Mouse (Mus musculus): ENCODE measurements at regions not wholly inside any gene's neighbourhood (a gene's known extent, or its start where the extent isn't known, plus 50 kb on each side); places are given as distances from the start of the nearest gene placed in this dataset.
A peak's percentile ranks its signal among the peaks of the same experiment; 100 is the strongest.
"Not testable (repeated sequence)": the region's sequence is repeated elsewhere in the genome, so short reads cannot be mapped to it uniquely, and the experiment has no call there.

DNA sequence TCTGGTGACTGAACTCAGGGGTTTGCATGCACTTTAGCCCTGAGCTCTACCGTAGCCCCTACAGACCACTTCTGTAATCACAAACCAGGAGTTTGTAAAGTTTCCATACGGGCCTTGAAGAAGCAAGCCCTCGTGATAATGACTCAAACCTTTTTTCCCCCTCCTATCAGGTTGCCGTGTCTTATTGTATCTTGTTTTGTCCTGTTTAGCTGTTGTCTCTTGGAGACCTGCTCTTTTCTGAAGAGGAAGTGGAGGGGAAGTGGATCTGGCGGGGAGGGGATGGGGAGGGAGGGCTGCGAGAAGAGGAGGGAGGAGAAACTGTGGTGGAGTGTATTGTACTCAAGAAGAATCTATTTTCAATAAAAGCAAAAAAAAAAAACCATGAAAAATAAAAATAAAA lies 87.0 kb downstream of the Fam43a start:
- DNase-seq: no peak

DNA sequence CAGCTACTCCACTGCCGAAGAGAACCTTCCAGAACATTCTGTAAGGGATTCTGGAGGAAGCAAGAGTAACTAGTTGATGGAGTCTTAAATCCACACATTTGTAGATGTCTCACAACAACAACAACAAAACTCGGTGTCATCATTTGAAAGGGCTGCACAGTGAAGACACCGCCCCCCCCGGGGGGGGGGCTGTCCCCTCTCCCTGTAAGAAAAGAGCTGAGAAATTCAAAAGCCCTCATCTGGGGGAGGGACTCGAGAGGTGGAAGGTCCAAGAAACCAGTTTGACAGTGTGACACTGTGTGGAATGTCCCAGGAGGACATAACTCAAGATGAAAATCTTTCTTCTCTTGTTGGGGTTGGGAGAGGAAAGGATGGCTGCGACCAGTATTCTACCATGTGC lies 87.7 kb downstream of the Fam43a start:
- no peak for DNase-seq

DNA sequence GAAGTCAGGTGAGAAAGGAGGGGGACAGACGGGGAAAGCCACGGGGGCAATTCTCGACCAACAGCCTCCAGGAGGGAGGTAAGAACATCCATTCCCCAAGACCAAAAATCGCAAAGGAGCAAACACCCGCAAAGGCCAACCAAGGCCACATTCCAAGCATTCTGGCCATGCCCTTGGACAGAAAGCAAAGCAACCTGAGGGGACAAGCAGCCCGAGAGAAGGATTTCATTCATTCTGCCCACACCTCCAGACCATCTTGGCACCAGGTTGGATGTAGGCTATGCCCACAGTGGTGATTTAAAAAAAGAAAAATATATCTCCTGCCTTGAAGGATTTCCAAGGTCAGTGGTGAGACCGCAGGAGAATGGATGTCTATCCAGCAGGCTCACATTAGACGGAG lies 88.2 kb downstream of the Fam43a start:
- peak in 1 of 2 experiments; percentile 25 for DNase-seq

DNA sequence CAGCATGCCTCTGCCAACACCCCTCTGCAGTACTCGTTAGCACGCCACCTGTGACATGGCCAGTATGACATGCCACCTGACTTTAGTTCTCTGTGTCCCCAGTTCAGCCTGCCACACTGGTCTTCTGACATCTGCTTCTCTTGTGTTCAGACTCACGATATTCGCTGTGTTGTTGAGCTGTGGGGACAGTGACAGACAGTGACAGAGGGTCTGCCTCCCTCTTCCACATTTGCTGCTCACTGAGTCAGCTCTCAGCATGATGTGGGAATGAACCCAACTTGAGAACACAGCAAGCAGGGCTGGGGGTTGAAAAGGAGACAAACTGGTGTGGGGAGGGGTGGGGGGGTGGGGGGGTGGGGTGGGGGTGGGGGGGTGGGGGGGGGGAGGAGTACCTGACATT lies 91.0 kb downstream of the Fam43a start:
- no peak for DNase-seq

DNA sequence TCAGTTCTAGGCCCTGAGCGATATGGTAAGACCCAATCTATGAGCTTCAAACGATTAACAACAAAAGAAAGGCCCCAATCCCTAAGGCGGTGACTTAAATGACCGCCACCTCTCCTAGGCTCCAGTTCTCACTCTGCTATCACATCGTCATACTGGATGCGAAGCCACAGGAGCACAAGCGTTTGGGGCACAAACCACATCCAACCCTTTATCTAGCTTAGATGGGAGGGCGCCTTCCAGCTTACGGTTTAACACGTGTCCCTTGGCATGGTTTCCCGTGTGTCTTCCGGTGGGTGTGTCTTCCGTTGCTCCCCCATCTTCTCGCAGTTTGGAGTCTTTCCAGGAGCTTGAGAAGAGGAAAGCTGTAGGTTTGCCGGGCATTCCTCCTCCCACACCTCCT lies 92.4 kb downstream of the Fam43a start:
- peak in 1 of 2 experiments; percentile 16 for DNase-seq

DNA sequence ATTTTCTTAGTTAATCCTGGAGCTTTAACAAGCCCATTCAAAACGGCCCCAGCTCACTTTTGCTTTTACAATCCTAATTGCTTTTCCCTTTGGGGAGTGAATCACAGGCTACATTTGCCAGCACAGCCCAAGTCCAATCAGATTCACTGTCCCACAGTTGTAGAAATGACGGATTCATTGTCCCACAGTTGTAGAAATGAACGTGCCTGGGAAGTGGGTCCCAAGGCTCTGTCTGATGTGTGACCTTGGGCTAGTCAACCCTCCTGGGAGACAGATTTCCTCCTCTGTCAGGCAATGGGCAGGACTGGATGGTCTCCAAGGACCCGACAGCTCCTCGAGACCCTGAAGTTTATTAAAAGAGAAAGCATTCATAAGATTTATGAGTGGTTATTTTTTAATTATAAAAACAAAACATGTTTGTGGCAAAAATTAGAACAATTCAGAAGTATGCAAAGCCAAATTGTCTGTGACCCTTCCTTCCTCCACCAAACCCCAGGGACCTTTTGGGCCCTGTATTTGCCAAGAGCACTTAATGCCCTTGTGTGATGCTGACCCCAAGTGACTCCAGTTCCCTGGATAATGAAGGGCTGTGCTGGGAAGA lies 93.1 kb downstream of the Fam43a start:
- peak; percentile 39 to 52 for DNase-seq

DNA sequence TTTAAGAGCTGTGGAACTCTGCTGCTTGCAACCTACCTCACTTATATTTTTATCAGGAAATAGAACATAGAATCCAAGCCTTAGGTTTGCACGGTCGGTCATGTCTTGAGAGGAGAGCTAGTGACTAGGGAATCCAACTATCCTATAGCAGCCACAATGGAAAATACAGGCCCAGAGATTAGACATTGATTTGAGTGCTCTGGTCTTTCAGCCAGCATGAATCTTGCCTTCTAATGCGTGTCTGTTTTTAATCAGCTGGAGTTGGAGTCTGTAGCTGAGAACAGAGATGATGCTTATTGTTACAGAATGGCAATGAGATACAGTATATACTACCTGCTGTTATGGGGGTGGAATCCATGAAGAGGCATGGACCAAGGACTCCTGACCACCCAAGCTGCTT lies 93.7 kb downstream of the Fam43a start:
- no peak for DNase-seq

DNA sequence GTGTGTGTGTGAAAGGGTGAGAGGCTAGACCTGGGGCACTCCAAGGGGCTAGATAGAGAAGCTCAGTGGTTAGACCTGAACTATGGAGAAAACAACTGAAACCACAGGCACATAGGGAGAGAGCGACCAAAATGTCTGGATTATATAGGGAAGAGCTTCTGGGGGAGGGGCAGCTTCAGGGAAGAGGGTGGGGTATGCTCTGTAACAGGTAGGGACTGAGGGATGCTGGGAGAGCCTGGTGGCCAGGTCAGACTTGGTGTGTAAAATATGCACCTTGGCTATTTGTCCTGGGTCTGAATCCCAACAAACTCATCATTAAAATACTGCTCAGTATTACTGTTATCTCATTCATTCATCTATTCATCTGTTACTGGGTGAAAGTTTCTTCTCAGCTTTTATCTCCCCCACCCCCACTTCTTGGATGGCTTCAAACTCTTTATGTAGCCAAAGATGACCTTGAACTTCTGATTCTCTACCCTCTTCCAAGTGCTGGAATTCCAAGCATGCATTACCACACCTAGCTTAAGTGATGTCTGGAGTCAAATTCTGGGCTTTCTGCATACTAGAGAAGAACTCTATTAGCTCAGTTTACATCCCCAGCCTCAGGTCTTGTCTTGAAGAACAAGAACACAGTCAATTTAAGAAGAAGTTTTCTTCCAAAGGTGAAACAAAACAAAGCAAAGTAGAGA lies 94.5 kb downstream of the Fam43a start:
- DNase-seq: no peak

DNA sequence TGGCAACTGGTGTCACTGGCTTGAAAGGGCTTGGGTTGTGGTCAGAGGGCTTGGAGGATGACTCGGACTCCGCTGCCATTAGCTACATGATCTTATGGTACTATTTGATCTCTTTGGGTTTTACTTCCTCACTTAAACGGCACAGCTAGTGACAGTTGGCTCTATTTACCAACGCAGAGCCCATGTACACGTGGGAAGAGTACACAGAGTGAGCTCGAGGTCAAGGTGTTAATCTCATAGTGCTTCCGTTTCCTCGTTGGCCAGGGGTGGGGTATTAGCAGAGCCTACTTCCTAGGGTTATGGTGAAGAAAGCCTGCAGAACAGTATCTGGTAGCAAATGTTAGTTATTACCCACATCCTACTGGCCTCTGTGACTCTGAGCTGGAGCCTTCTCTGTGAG lies 96.2 kb downstream of the Fam43a start:
- DNase-seq: no peak

DNA sequence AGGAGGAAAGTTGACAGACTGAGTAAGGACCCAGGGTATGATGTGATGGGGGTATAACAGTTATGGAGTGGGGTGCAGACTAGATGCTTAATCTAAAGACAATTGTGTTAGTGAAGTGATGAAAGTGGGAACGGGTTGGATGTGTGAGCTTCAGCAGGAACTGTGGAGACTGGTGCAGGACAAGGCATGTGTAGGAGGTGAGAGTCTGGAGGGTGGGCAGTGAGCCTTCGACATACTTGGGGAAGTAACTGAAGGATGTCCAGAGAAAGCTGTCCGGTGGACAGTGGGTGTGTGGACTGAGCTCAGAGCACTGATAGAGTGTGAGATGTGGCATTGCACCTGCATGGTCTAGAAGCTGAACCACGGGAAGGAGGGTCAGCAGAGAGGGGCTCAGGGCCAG lies 97.7 kb downstream of the Fam43a start:
- DNase-seq: no peak

DNA sequence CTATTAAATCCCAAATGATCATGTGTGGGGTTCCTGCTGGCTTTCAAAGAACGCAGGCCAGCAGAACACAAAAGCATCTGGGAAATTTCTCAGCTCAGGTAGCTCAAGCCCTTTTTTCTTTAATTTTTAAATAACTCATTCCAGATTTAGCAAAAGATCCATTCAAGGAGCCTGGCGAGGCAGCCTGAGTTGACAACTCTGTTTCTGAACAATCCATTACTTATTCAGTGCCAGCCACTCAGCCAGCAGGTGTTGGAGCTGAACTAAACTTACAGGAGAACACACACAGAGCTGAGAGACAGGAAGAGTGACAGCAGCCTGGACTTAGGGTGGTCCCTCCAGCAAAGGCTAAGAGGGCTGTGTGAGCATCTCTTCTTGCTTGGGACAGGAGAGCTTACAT lies 98.3 kb downstream of the Fam43a start:
- DNase-seq: no peak

DNA sequence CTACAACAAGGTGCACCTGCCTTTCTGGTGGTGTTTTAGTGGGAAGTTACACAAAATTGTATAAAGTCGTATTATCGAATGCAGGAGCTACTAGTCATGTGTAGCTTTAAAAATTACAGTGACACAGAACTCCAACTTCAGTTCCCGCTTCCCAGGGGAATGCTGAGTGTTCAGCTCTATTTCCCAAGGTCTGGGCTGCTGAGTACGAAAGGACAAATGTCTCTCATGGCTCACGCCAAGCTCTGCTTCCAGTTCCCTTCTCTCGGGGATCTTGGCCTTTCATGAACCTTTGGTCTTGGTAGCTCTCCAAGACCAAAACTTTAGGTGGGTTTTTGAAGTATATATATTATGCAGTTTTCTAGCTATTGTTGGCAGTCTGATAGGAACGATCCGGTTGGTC lies 104.3 kb downstream of the Fam43a start:
- DNase-seq: no peak

DNA sequence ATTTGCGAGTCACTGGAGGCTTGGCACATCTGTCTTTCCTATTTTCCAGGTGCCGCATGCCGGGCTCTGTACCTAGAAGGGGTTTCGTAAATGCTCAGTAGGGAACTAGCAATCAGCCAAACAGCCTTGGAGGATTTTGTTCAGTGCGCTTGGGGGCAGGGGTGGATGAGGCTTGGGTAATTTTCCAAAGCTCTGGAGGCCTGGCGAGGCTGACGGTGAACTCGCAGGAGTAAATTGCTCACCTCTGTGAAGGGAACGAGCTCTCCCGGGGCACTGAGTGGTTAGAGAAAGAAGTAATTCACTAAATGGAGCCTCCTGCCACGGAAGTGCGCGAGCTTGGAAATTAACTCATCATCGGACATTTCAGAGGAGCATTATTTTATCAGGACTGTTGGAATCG lies 110.0 kb downstream of the Fam43a start:
- peak in 1 of 2 experiments; percentile 16 for DNase-seq

DNA sequence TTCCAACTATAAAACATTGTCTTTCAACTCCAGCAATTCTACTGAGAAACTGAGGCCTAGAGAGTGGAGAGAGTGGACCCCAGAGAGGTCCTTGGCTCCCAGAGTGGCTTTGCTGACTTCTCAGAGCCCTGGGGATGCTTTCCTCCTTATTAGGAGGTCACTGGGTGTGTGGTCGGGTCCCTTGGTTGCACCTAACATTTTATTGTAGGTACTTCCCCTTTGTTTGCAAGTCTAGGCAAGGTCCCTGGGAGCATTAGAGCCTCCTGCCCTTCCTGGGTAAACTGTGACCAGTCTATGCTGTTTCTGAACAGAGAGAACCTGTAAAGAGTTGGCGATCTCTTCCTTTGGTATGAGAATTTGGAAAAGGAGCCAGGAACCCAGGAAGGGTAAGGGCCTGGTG lies 110.5 kb downstream of the Fam43a start:
- no peak for DNase-seq

DNA sequence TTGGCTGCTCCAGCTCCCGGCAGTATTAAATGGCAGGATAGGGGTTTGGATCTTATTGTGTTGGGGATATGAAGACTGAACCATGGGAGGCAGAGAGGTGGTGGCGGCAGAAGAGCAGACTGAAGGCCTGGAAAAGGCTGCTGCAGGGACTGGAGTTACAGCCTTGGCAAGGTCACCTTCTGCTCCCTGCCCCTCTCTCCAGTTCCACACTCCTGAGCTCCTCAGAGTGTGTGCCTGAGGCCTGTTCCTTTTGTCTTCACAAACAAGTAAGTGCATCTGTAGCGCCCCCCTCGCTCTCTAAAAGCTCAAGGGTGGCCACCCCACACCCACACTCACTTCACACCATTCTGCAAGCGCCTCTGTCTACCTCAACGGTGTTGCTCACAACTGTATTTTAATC lies 113.0 kb downstream of the Fam43a start:
- DNase-seq: no peak

DNA sequence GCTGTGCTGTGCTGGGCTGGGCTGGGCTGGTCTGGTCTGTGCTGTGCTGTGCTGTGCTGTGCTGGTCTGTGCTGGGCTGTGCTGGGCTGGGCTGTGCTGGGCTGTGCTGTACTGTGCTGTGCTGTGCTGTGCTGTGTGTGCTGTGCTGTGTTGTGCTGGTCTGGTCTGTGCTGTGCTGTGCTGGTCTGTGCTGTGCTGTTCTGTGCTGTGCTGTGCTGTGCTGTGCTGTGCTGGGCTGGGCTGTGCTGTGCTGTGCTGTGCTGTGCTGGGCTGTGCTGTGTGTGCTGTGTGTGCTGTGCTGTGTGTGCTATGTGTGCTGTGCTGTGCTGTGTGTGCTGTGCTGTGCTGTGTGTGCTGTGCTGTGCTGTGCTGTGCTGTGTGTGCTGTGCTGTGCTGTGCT lies 118.1 kb downstream of the Fam43a start:
- not testable (repeated sequence) for DNase-seq

GRCm38 (mm10) chr16:30720791-30721190 lies 121.3 kb downstream of the Fam43a start:
- no peak for DNase-seq

- DNase-seq: no peak
Observed at GRCm38 (mm10) chr16:30721223-30721622, 121.7 kb downstream of the Fam43a start.

DNA sequence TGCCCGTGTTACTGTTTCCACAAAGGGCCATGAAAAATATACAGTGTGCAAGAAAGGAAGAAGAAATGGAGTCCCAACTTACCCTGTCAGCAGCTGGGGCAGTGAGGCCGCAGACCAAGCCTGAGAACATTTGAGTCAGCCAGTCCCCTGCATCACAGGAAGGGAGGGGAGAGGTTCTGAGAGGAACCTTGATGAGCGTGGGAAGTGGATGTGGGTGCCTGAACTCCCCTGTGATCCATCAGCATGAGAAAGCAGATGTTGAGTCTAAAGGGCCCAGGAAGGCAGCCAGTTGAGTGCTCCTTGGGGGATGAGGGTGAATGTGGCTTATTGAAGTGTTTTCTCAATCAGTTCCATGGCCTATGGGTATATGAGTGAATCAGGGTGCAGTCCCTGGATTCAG lies 122.8 kb downstream of the Fam43a start:
- DNase-seq: no peak

- DNase-seq: no peak
Observed at GRCm38 (mm10) chr16:30724591-30724990, 125.1 kb downstream of the Fam43a start.

DNA sequence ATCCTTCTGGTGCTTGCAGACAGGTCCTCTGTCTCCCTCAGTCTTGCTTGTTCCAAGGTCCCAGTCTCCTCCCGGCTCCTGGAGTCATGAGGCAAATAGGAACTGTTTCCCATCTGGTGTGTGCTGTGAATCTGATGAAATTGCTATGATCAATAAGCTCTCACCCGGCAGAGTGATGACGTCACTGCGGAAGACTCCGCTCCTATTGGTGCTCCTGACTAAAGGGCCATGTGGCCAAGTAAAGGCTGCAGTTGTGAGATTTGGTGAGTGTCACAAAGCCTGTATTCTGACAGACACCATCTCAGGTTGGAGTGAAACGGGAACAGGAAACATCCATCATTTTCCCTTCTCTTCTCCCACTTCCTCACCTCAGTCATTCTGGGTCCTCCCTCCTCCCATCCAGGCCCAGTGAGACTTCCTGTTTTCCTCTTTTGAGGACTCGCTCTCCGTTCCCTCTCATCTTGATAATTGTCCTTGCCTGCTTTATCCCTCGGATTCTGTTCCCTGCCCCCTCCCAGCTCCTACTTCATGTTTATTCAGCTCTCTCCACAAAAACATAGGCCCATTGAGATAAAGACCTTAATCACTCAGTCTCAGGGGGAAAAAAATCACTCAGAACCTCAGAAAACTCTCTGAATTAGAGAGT lies 133.4 kb downstream of the Fam43a start:
- no peak for DNase-seq

DNA sequence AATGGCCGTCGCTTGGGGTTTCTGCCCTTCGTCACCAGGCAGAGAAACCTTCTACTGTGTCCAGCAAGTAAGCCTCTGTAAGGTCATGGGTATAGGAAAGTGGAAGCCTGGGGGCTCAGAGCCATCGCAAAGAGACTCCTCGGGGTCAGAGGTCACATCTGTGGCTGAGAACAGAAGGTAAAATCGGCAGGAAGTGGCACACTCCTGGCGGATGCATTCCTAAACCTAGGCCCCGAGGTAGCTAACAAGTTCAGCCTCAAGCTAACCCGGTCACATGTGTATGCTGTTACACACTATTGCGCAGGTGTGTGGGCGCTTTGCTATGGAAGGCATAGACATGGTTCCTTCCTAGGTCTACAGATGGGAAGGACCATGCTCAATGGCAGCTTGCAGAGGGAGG lies 134.0 kb downstream of the Fam43a start:
- no peak for DNase-seq

GRCm38 (mm10) chr16:30735360-30735759 lies 135.8 kb downstream of the Fam43a start:
- no peak for DNase-seq

DNA sequence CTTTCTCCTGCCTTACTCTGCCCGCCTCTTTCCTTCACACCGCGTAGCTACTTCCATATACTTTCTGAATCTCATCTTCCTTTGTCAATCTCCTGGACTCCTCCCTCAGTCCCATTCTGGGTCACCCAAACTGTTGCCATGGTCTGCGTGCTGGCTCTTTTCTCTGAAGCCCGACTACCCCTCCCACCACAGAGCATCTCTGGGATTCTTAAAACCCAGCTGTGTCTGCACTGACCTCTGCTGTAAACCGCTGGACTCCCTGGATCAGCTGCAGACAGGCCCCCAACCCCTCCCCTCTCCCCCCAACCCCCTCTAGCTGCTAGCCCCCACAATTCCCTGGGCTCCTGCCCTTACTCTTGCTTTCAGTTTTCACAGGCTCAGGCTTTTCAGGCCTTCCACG lies 136.4 kb downstream of the Fam43a start:
- peak in 1 of 2 experiments; percentile 33 for DNase-seq

Data from kidney, postnatal 4 days (tissue).